Mouse (Mus musculus): ENCODE measurements around the gene Uqcc3. TPM values are rescaled to one million over a fixed set of nuclear protein-coding genes. Genes with fewer than 3 reads are reported as not detected.

Uqcc3 gene
- polyA plus RNA-seq, 1 experiment from 2014 or later = 66.0 TPM

DNA sequence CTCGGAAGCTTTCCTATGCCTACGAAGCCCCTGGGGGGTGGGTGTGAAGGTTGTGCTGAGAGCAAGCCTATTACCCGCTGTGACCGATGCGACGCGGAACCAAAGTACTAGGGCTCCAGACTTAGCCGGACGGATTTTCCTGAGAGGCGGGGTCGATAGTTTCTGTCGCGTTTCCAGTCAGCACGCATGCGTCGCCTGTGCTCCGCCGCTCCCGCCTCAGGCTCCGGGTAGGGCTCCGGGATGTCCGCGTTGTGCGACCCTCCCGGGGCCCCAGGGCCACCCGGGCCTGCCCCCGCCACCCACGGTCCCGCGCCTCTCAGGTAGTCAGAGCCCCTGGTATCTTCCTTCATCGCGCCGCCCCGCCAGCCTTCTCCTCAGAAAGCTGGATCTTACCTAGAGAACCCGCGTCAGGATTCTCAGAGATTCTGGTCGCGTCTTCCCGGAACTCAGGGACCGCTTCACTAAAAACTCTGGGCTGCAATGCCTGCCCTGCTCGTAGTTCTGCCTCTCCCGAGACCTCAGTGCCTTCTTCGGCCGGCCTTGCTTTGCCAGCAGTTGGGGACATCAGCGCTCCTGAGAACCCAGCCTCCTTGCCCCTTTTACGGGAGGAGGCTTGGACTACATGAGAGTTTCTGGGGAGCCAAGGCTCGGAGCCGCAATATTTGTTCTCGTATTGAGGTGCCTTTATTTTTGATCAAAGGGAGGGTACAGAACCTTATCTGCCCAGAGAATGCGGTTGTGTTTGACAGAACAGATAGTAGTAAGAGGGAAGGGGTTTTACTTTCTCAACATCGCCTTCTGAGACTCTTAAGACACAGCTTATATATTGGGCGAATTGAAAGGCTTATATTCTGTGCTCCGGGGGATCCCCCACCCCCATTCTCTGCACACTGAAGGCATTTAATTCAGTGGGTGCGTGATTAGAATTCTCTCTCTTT is 12.4 kb upstream of the Uqcc3 start, which contains the start of gene Ints5:
Ints5 (plus strand) TSS at position 177 of the 938 bp plus-strand sequence.
- no peaks in the 10 kb centered on the region for H3K27me3 ChIP-seq
- peaks cover 32% of the 10 kb centered on the region for H3K36me3 ChIP-seq
- H3K4me3 ChIP-seq = peak within 1 kb of the TSS; percentile 83
- peak within 1 kb of the TSS; percentile 86 for H3K27ac ChIP-seq
- peaks cover 23% of the 10 kb centered on the region for H3K4me1 ChIP-seq
- peak within 1 kb of the TSS; percentile 81 for H3K4me2 ChIP-seq (replicated peaks)
- H3K9me3 ChIP-seq = no peaks in the 10 kb centered on the region
- WGBS = 4% methylated on average over 54 of the region's 54 CpGs
- peak within 1 kb of the TSS; percentile 88 for H3K9ac ChIP-seq
- ATAC-seq (ENCODE audit: insufficient number of reproducible peaks, insufficient read depth, low FRiP score, low TSS enrichment) = peak; percentile 19; the same call in 1 of the 2 replicates

DNA sequence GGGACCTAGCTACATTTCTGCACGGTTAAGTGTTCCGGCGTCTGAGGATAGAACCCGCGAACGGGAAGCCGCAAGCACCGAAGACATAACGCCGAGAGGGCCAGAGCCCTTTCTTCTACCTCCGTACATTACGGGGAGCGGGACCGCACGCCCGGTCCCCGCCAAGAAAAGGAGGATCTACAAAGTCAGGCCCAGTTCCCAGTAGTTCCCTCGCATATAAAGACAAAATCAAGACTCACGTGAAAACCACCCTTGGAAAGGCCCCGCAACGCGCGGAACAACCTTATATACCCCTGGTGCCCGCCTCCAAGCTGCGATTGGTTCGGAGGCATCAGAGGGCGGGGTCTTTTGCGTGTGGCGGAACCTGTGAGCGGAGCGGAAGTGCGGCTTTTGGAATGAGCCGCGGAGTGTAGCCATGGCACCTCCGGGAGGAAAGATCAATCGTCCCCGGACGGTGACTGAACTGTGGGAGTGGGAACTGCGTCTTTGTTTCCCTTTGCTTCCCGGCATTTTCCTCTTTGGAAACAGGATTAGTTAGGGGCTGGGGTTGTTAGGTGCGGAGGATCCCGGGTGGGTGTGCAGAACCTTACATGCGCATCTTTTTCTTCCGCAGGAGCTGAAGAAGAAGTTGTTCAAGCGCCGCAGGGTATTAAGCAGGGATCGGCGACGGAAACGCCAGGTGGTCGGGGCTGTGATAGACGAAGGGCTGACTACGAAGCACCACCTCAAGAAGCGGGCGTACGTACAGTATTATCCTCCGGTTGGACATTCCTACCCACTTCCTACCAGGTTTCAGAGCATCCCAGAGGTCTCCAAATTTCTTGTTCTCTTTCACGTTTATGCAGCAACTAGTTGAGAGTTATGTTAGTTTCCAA is 8.0 kb upstream of the Uqcc3 start, which contains the start of the genes 1810009A15Rik and Gm49416:
1810009A15Rik (plus strand) TSS at position 343 of the 875 bp plus-strand sequence.
Gm49416 (plus strand) TSS at position 416 of the 875 bp plus-strand sequence.
- Histone ChIP-seq H3K27ac (peak within 1 kb of the TSS; percentile 87), H3K4me2 (replicated peaks) (peak within 1 kb of the TSS; percentile 81), H3K9ac (peak within 1 kb of the TSS; percentile 85), H3K9me3 (no peaks in the 10 kb centered on the region), H3K36me3 (peaks cover 14% of the 10 kb centered on the region), H3K4me3 (peak within 1 kb of the TSS; percentile 69), H3K4me1 (peaks cover 13% of the 10 kb centered on the region), H3K27me3 (no peaks in the 10 kb centered on the region)
- ATAC-seq (ENCODE audit: insufficient number of reproducible peaks, insufficient read depth, low FRiP score, low TSS enrichment) = peak; percentile 90
- WGBS = under 1% methylated on average over 58 of the region's 58 CpGs

DNA sequence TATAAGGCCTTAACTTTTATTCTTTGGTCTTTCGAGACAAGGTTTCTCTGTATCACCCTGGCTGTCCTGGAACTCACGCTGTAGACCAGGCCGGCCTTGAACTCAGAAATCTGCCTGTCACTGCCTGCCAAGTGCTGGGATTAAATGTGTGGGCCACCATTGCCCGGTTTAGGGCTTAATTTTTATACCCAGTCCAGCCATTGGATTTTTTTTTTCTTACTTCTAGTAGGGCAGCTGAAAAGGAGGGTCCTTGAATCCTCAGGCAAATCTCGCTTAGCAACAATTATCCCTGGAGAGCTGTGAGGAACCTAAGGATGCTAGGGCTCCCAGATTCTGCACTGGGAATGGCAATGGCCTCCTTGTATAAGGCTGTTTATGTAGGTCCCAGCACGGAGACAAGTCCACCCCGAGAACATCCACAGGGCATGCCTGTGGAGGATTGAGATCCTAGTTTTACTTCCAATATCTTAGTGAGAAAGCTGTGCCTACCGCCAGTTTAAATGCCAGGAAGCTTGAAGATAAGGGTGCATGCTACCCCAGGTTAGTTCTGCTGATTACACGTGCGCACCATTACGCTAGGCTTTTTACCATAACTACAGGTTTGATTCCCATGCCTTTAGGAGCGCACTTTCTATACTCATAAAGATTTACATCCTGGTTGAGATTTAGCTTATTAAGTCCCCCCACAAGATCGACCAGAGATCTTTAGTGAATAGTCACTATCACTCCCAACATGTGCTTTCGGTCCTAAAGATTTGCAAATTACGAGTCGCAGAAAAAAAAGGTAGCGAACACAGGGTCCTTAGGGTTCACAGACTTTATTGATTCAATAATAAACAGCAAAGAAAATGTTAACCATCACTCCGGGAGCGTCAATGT is 7.1 kb upstream of the Uqcc3 start:
- Histone ChIP-seq H3K36me3 (peaks cover 14% of the 10 kb centered on the region), H3K9me3 (no peaks in the 10 kb centered on the region), H3K4me1 (peaks cover 10% of the 10 kb centered on the region; the same call in 1 of the 2 replicates), H3K9ac (peak overlapping the region; percentile 85), H3K4me2 (replicated peaks) (peak overlapping the region; percentile 81), H3K4me3 (peak overlapping the region; percentile 69), H3K27me3 (no peaks in the 10 kb centered on the region), H3K27ac (peak overlapping the region; percentile 85)
- WGBS = 17% methylated on average over 19 of the region's 19 CpGs
- ATAC-seq (ENCODE audit: insufficient number of reproducible peaks, insufficient read depth, low FRiP score, low TSS enrichment) = no peak

DNA sequence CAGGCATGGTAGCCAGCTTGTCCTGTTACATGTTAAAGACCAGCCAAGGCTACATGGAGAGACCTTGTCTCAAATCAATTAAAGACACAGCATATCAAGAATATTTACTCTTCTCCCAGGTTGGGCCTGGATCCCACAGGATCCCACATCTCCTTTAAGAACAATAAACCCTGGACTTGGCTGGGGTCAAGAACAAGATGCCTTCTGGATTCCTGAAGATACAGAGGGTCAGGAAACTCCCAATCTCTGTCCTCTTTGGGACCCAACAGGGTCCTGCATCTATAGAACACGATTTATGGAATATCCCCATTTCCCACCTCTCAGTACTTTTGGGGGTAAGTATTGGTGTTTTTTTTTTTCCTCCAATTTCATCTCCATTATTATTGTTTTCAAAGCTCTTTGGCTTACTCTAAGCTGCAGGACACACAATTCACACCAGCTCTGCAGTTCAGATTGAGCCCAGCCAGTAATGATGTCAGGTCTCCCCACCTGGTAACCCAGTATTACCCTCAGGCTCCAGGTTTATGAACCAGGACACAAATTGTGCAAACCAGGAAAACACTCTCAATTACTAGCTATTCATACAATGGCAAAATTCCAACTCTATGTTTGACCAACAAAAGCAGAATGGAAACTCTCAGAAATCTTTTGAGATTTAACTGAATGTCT is 6.3 kb upstream of the Uqcc3 start:
- peak overlapping the region; percentile 81 for H3K4me2 ChIP-seq (replicated peaks)
- H3K9me3 ChIP-seq = no peaks in the 10 kb centered on the region
- peak overlapping the region; percentile 85; the same call in 1 of the 2 replicates for H3K27ac ChIP-seq
- WGBS = 35% methylated on average over 1 of the region's 1 CpGs
- no peak overlapping the region for H3K9ac ChIP-seq
- H3K36me3 ChIP-seq = peaks cover 14% of the 10 kb centered on the region
- peaks cover 10% of the 10 kb centered on the region; the same call in 1 of the 2 replicates for H3K4me1 ChIP-seq
- H3K27me3 ChIP-seq = no peaks in the 10 kb centered on the region
- H3K4me3 ChIP-seq = peak overlapping the region; percentile 69; the same call in 1 of the 2 replicates
- no peak for ATAC-seq (ENCODE audit: insufficient number of reproducible peaks, insufficient read depth, low FRiP score, low TSS enrichment)

DNA sequence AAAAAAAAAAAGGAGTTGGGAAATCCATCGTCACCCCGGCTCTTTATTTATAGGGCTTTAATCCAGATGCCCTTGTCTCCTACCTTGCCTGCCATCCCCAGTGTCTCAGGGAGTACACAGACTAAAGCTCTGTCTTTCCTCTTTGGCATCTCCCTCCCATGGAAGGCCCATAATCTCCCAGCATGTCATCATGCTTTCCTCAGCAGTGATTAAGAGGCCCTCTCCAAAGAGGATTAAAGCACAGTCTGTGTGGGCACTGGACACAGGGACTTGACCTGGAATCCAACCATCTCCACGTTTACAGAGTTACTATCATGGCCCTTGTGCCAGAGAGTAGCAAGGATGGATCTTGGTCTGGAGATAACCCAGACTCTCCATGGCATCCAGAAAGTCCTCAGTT is 2.9 kb upstream of the Uqcc3 start, which contains the start of the genes Lbhd1 and Gm49403:
Lbhd1 (plus strand) TSS at position 117 of the 400 bp plus-strand sequence.
Gm49403 (plus strand) TSS at position 315 of the 400 bp plus-strand sequence.
- Histone ChIP-seq H3K4me2 (replicated peaks) (no peak within 1 kb of the TSS), H3K27ac (no peak within 1 kb of the TSS), H3K9ac (no peak within 1 kb of the TSS), H3K4me3 (no peak within 1 kb of the TSS), H3K9me3 (no peaks in the 10 kb centered on the region), H3K27me3 (no peaks in the 10 kb centered on the region), H3K36me3 (no peaks in the 10 kb centered on the region), H3K4me1 (peaks cover 16% of the 10 kb centered on the region; the same call in 1 of the 2 replicates)
- ATAC-seq (ENCODE audit: insufficient number of reproducible peaks, insufficient read depth, low FRiP score, low TSS enrichment) = no peak
- WGBS = 78% methylated on average over 3 of the region's 3 CpGs

DNA sequence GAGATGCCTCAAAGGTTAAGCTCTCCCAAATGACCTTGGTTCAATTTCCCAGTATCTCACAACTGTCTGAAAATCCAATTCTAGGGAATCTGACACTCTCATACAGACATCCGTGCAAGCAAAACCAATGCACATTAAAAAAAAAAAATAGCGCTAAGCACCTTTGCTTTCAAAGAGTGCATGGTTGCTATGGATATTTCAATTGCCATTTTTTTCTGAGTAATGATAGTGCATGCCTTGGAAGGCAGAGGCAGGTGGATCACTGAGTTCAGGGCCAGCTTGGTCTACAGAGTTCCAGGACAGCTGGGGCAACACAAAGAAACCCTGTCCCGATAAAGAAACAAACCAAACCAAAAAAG is 290 bp upstream of the Uqcc3 start:
- H3K27me3 ChIP-seq = no peaks in the 10 kb centered on the region
- H3K4me2 ChIP-seq (replicated peaks) = peak overlapping the region; percentile 82
- H3K4me1 ChIP-seq = peaks cover 9% of the 10 kb centered on the region; the same call in 1 of the 2 replicates
- H3K36me3 ChIP-seq = peaks cover 16% of the 10 kb centered on the region
- peak overlapping the region; percentile 89 for H3K9ac ChIP-seq
- H3K27ac ChIP-seq = no peak overlapping the region
- H3K9me3 ChIP-seq = no peaks in the 10 kb centered on the region
- WGBS = 20% methylated on average over 3 of the region's 3 CpGs
- peak overlapping the region; percentile 68 for H3K4me3 ChIP-seq
- ATAC-seq (ENCODE audit: insufficient number of reproducible peaks, insufficient read depth, low FRiP score, low TSS enrichment) = no peak

DNA sequence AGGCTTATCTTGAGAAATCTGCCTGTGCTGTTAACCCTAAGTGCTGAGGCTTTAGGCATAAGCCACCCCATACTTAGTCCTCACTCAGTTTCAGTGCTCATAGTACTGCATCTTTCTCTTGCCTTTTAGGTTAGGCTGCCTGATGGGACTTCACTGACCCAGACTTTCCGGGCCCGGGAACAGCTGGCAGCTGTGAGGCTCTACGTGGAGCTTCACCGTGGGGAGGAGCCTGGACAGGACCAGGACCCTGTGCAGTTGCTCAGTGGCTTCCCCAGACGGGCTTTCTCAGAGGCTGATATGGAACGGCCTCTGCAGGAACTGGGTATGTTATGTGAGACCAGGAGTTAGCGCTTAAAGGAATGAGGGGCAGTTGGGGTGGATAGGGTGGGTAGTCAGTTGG is 5.7 kb downstream of the Uqcc3 start:
- Histone ChIP-seq H3K9ac (no peak overlapping the region), H3K4me1 (peaks cover 14% of the 10 kb centered on the region), H3K9me3 (no peaks in the 10 kb centered on the region), H3K36me3 (peaks cover 45% of the 10 kb centered on the region), H3K4me2 (replicated peaks) (no peak overlapping the region), H3K27me3 (no peaks in the 10 kb centered on the region), H3K27ac (no peak overlapping the region), H3K4me3 (no peak overlapping the region)
- 95% methylated on average over 7 of the region's 7 CpGs for WGBS
- no peak for ATAC-seq (ENCODE audit: insufficient number of reproducible peaks, insufficient read depth, low FRiP score, low TSS enrichment)

DNA sequence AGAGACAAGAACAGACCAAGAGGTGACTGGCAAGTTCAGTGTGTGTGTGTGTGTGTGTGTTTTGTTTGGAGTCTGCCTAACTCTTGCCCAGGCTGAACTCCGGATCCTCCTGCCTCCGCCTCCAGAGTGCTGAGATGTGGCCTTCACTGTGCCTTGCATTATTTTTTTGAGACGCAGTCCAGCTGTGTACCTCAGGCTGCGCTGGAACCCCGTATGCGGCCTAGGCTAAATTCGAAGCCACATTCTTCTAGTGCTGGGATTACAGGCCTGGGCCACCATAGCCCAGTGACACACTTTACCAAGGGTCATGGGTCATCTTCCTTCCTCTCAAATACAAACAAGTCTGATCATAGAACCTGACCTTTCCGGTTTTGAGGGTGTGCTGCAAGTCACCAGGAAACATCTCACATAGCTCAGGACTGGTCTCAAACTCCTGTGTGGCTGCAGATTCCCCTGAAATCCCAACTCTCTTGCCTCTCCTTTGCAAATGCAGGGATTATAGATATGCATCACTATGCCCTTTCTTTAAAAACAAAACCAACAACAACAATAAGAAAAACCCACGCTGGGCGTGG is 8.4 kb downstream of the Uqcc3 start:
- no peak overlapping the region for H3K27ac ChIP-seq
- no peaks in the 10 kb centered on the region for H3K27me3 ChIP-seq
- H3K36me3 ChIP-seq = peaks cover 42% of the 10 kb centered on the region
- no peak for ATAC-seq (ENCODE audit: insufficient number of reproducible peaks, insufficient read depth, low FRiP score, low TSS enrichment)
- H3K9ac ChIP-seq = peak overlapping the region; percentile 98
- peaks cover 7% of the 10 kb centered on the region for H3K4me1 ChIP-seq
- H3K4me3 ChIP-seq = peak overlapping the region; percentile 98
- peak overlapping the region; percentile 88 for H3K4me2 ChIP-seq (replicated peaks)
- 70% methylated on average over 10 of the region's 10 CpGs for WGBS
- no peaks in the 10 kb centered on the region for H3K9me3 ChIP-seq

DNA sequence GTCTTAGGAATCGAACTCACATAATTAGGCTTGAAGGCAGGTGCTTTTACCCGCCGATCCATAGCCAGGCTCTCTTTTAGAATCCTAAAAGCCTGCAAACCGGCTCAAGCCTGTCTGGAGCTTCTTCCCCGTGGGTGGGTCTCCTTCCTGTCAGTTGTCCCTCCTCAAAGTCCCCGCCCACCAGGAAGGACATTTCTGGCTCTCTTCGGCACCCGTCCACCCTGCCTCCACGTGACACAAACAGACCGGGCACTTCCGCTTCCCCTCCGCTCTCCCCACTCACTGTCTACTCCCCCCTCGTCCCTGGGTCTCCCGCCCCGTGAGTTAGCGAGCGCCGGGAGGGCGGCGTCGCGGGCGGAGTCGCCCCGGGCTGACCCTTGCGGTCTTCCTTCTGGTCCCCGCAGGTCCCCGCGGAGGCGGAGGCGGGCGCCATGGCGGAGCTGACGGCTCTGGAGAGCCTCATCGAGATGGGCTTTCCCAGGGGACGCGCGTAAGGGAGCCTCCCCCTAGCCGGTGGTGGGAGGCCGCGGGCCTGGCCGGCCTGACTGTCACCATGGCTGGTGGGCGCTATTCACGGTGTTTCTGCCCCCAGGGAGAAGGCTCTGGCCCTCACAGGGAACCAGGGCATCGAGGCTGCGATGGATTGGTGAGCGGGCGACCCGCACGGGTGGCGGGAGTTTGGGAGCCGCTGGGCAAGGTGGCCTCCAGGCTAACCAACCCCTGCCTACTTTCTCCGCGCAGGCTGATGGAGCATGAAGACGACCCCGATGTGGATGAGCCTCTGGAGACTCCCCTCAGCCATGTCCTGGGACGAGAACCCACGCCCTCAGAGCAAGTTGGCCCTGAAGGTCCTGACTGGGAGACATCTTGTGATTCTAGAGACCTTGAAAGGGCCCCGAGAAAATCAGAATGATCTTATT is 9.2 kb downstream of the Uqcc3 start, which contains the start of gene Ubxn1:
Ubxn1 (plus strand) TSS at position 230 of the 920 bp plus-strand sequence.
- WGBS = under 1% methylated on average over 58 of the region's 59 CpGs
- peak within 1 kb of the TSS; percentile 98 for H3K4me3 ChIP-seq
- no peaks in the 10 kb centered on the region for H3K9me3 ChIP-seq
- H3K4me2 ChIP-seq (replicated peaks) = peak within 1 kb of the TSS; percentile 88
- peaks cover 7% of the 10 kb centered on the region for H3K4me1 ChIP-seq
- peak within 1 kb of the TSS; percentile 98 for H3K9ac ChIP-seq
- peak within 1 kb of the TSS; percentile 84 for H3K27ac ChIP-seq
- ATAC-seq (ENCODE audit: insufficient number of reproducible peaks, insufficient read depth, low FRiP score, low TSS enrichment) = peak; percentile 95
- peaks cover 34% of the 10 kb centered on the region for H3K36me3 ChIP-seq
- no peaks in the 10 kb centered on the region for H3K27me3 ChIP-seq

Measured in embryonic facial prominence, embryonic 12.5 days (tissue).